Mouse (Mus musculus): ENCODE data around the gene Tmem38b.

Tmem38b gene

GRCm38 (mm10) chr4:53828914-53829313 is 3.1 kb downstream of the Tmem38b start:
- DNase-seq (ENCODE audit: inconsistent age in 2 of 2, low spot score in 1 of 2) = no peak

- no peak for DNase-seq (ENCODE audit: inconsistent age in 2 of 2, low spot score in 1 of 2)
Measured at GRCm38 (mm10) chr4:53830016-53830415, 4.2 kb downstream of the Tmem38b start.

- DNase-seq (ENCODE audit: inconsistent age in 2 of 2, low spot score in 1 of 2) = peak in 1 of 2 experiments; percentile 64
Measured at GRCm38 (mm10) chr4:53830579-53830978, 4.7 kb downstream of the Tmem38b start.

GRCm38 (mm10) chr4:53832321-53832720 is 6.5 kb downstream of the Tmem38b start:
- no peak for DNase-seq (ENCODE audit: inconsistent age in 2 of 2, low spot score in 1 of 2)

- DNase-seq (ENCODE audit: inconsistent age in 2 of 2, low spot score in 1 of 2) = no peak
Measured at GRCm38 (mm10) chr4:53836978-53837377, 11.1 kb downstream of the Tmem38b start.

GRCm38 (mm10) chr4:53840158-53840870 is 14.5 kb downstream of the Tmem38b start:
- no peak for DNase-seq (ENCODE audit: inconsistent age in 2 of 2, low spot score in 1 of 2)

- no peak for DNase-seq (ENCODE audit: inconsistent age in 2 of 2, low spot score in 1 of 2)
Measured at GRCm38 (mm10) chr4:53843553-53843952, 17.7 kb downstream of the Tmem38b start.

- peak; percentile 23 to 75 for DNase-seq (ENCODE audit: inconsistent age in 2 of 2, low spot score in 1 of 2)
Measured at GRCm38 (mm10) chr4:53844835-53845619, 19.2 kb downstream of the Tmem38b start.

GRCm38 (mm10) chr4:53845656-53846055 is 19.8 kb downstream of the Tmem38b start:
- DNase-seq (ENCODE audit: inconsistent age in 2 of 2, low spot score in 1 of 2) = no peak

- no peak for DNase-seq (ENCODE audit: inconsistent age in 2 of 2, low spot score in 1 of 2)
Measured at GRCm38 (mm10) chr4:53846326-53846725, 20.5 kb downstream of the Tmem38b start.

- DNase-seq (ENCODE audit: inconsistent age in 2 of 2, low spot score in 1 of 2) = no peak
Measured at GRCm38 (mm10) chr4:53847541-53847940, 21.7 kb downstream of the Tmem38b start.

- DNase-seq (ENCODE audit: inconsistent age in 2 of 2, low spot score in 1 of 2) = no peak
Measured at GRCm38 (mm10) chr4:53848308-53848707, 22.5 kb downstream of the Tmem38b start.

GRCm38 (mm10) chr4:53848816-53849215 is 23.0 kb downstream of the Tmem38b start:
- DNase-seq (ENCODE audit: inconsistent age in 2 of 2, low spot score in 1 of 2) = no peak

- DNase-seq (ENCODE audit: inconsistent age in 2 of 2, low spot score in 1 of 2) = no peak
Measured at GRCm38 (mm10) chr4:53849804-53850203, 24.0 kb downstream of the Tmem38b start.

GRCm38 (mm10) chr4:53853333-53853732 is 27.5 kb downstream of the Tmem38b start:
- no peak for DNase-seq (ENCODE audit: inconsistent age in 2 of 2, low spot score in 1 of 2)

- DNase-seq (ENCODE audit: inconsistent age in 2 of 2, low spot score in 1 of 2) = no peak
Measured at GRCm38 (mm10) chr4:53859944-53860343, 34.1 kb downstream of the Tmem38b start.

GRCm38 (mm10) chr4:53862101-53862500 is 36.3 kb downstream of the Tmem38b start:
- no peak for DNase-seq (ENCODE audit: inconsistent age in 2 of 2, low spot score in 1 of 2)

GRCm38 (mm10) chr4:53864098-53864820 is 38.4 kb downstream of the Tmem38b start:
- DNase-seq (ENCODE audit: inconsistent age in 2 of 2, low spot score in 1 of 2) = no peak

GRCm38 (mm10) chr4:53866459-53866858 is 40.6 kb downstream of the Tmem38b start:
- no peak for DNase-seq (ENCODE audit: inconsistent age in 2 of 2, low spot score in 1 of 2)

GRCm38 (mm10) chr4:53878542-53879417 is 52.9 kb downstream of the Tmem38b start:
- DNase-seq (ENCODE audit: inconsistent age in 2 of 2, low spot score in 1 of 2) = peak; percentile 39 to 53

Measured in adrenal gland, adult (tissue).